Mouse (Mus musculus) left cerebral cortex, postnatal 10 days (tissue): Measurements from ENCODE around the gene Ccar1. TPM values are rescaled to one million over a fixed set of nuclear protein-coding genes. Genes with fewer than 3 reads are reported as not detected.
"Not testable (repeated sequence)": the region's sequence is repeated elsewhere in the genome, so short reads cannot be mapped to it uniquely, and the experiment has no call there.

ENCODE experiments used
- DNase-seq, 2 experiments: peaks; one replicate each; pipeline ENCODE4 v3.0.0; 2021 to 2022; ENCODE audit warnings: low spot score in 2 of 2, mixed read lengths in 1 of 2; ENCODE audit errors: extremely low spot score in 1 of 2
- intact Hi-C: fragments of 180-260 bp; cut with DNase I; formaldehyde crosslinking; loops from one replicate; pipeline ENCODE4 v1.15.1; 2025
- total RNA-seq, 2 experiments: library from RNA; stranded (reverse); gene quantifications; 2 replicates each; pipeline ENCODE4 v1.2.3; 2021

Ccar1 gene
- 10 to 100 TPM; 58.6 to 61.7 TPM for total RNA-seq

- intact Hi-C loops, result no loop called here
These were observed at the start of gene Ccar1 for GRCm38 (mm10) chr10:62792177-62793090. Ccar1 (minus strand) TSS chr10:62792286.

GRCm38 (mm10) chr10:62840687-62841086 lies 48.6 kb upstream of the Ccar1 start:
- no peak for DNase-seq
- intact Hi-C loops, result no loop called here

More at GRCm38 (mm10) chr10:62792177-62793090, at the start of gene Ccar1:
- peak; percentile 95 to 99 for DNase-seq

- intact Hi-C loops, result no loop called here
- DNase-seq, result no peak
These were observed 45.9 kb upstream of the Ccar1 start for GRCm38 (mm10) chr10:62837987-62838386.

- DNase-seq, result no peak
- intact Hi-C loops, result no loop called here
These were observed 40.7 kb upstream of the Ccar1 start for GRCm38 (mm10) chr10:62832783-62833182.

GRCm38 (mm10) chr10:62831546-62831945 lies 39.5 kb upstream of the Ccar1 start:
- intact Hi-C loops, result no loop called here
- no peak for DNase-seq

GRCm38 (mm10) chr10:62824474-62824873 lies 32.4 kb upstream of the Ccar1 start:
- intact Hi-C loops, result no loop called here
- DNase-seq, result no peak

GRCm38 (mm10) chr10:62823431-62823830 lies 31.3 kb upstream of the Ccar1 start:
- intact Hi-C loops, result no loop called here
- DNase-seq, result no peak

- intact Hi-C loops, result no loop called here
- no peak for DNase-seq
These were observed 17.9 kb upstream of the Ccar1 start for GRCm38 (mm10) chr10:62810010-62810409.

- DNase-seq, result no peak
- intact Hi-C loops, result no loop called here
These were observed 16.7 kb upstream of the Ccar1 start for GRCm38 (mm10) chr10:62808766-62809165.

GRCm38 (mm10) chr10:62808316-62808715 lies 16.2 kb upstream of the Ccar1 start:
- intact Hi-C loops, result no loop called here
- no peak for DNase-seq

- no peak for DNase-seq
- intact Hi-C loops, result no loop called here
These were observed 12.0 kb upstream of the Ccar1 start for GRCm38 (mm10) chr10:62804106-62804505.

- DNase-seq, result no peak
- intact Hi-C loops, result no loop called here
These were observed 11.2 kb upstream of the Ccar1 start for GRCm38 (mm10) chr10:62803296-62803695.

GRCm38 (mm10) chr10:62794221-62794620 lies 2.1 kb upstream of the Ccar1 start:
- DNase-seq, result no peak
- intact Hi-C loops, result no loop called here

- DNase-seq, result no peak
- intact Hi-C loops, result no loop called here
These were observed 986 bp upstream of the Ccar1 start for GRCm38 (mm10) chr10:62793091-62793453.

- intact Hi-C loops, result no loop called here
- peak in 1 of 2 experiments; percentile 72 for DNase-seq
These were observed 572 bp downstream of the Ccar1 start for GRCm38 (mm10) chr10:62791251-62792176.

- intact Hi-C loops, result loop anchor here (10.0 kb wide), 1 partner anchor 157 kb away; no protein-coding TSS in a partner anchor
- not testable (repeated sequence) for DNase-seq
These were observed 10.3 kb downstream of the Ccar1 start for GRCm38 (mm10) chr10:62781776-62782175.

- DNase-seq, result no peak
- intact Hi-C loops, result loop anchor here (5.0 kb wide), 2 partner anchors 37 to 118 kb away; no protein-coding TSS in a partner anchor
These were observed 41.3 kb downstream of the Ccar1 start for GRCm38 (mm10) chr10:62750781-62751180.

- intact Hi-C loops, result loop anchor here (5.0 kb wide), 1 partner anchor 93 kb away; no protein-coding TSS in a partner anchor
- no peak for DNase-seq
These were observed 51.9 kb downstream of the Ccar1 start for GRCm38 (mm10) chr10:62739961-62740737.
